Mouse (Mus musculus) hindbrain, embryonic 14.5 days (tissue): ENCODE data around the gene Gja1. TPM values are rescaled to one million over a fixed set of nuclear protein-coding genes. Genes with fewer than 3 reads are reported as not detected.

Experiments
- ATAC-seq: fragments of 200-750 bp; cut with Nextera tagmentation; 2 replicates; pipeline ENCODE4 v1.8.0; 2017; ENCODE audit warnings: moderate number of reproducible peaks, mild to moderate bottlenecking, moderate TSS enrichment, moderate library complexity; ENCODE audit not compliant: low FRiP score
- DNase-seq: peaks from one replicate; pipeline ENCODE4 v3.0.0-alpha.2; 2015; ENCODE audit warnings: low spot score
- H3K27ac ChIP-seq: fragments of 300-500 bp; sonication (generic); 2 replicates; pipeline ENCODE4 v1.5.1; 2014; ENCODE audit warnings: mild to moderate bottlenecking, moderate library complexity
- H3K27me3 ChIP-seq: fragments of 300-500 bp; sonication (generic); 2 replicates; pipeline ENCODE4 v1.6.1; 2014; ENCODE audit warnings: mild to moderate bottlenecking, low read length, mixed read lengths; ENCODE audit not compliant: control insufficient read depth, insufficient read depth
- H3K36me3 ChIP-seq: fragments of 300-500 bp; sonication (generic); replicated peaks from 2 replicates; pipeline ENCODE4 v1.6.1; 2014; ENCODE audit not compliant: control insufficient read depth, insufficient read depth
- H3K4me1 ChIP-seq: fragments of 300-500 bp; sonication (generic); replicated peaks from 2 replicates; pipeline ENCODE4 v1.6.1; 2014; ENCODE audit warnings: antibody characterized with exemption, low read length, mixed read lengths; ENCODE audit not compliant: control insufficient read depth, insufficient read depth
- H3K4me2 ChIP-seq: fragments of 300-500 bp; sonication (generic); replicated peaks from 2 replicates; pipeline ENCODE4 v1.6.1; 2014; ENCODE audit warnings: mild to moderate bottlenecking, moderate library complexity
- H3K4me3 ChIP-seq: fragments of 300-500 bp; sonication (generic); replicated peaks from 2 replicates; pipeline ENCODE4 v1.5.1; 2014; ENCODE audit warnings: mild to moderate bottlenecking, low read length
- H3K9ac ChIP-seq: fragments of 300-500 bp; sonication (generic); 2 replicates; pipeline ENCODE4 v1.6.1; 2014
- H3K9me3 ChIP-seq: fragments of 300-500 bp; sonication (generic); 2 replicates; pipeline ENCODE4 v1.6.1; 2016; ENCODE audit warnings: low read length; ENCODE audit not compliant: control insufficient read depth
- WGBS: fragments of 180-500 bp; shearing (Covaris S2); extraction: QIAGEN DNeasy Blood & Tissue Kit; methylation state at CpG from one replicate; pipeline ENCODE4 v1.1.7; 2014; 5-methylcytosine and 5-hydroxymethylcytosine counted together
- polyA plus RNA-seq: library from polyadenylated mRNA; unstranded; fragments of >200 nt; fragmentation: Nextera tagmentation; extraction: Ambion mirVana; gene quantifications from 2 replicates; pipeline ENCODE4 v1.2.1, GENCODE M21; 2014

The Gja1 gene
- polyA plus RNA-seq, 1 experiment from 2014 or later = 103 TPM

DNA sequence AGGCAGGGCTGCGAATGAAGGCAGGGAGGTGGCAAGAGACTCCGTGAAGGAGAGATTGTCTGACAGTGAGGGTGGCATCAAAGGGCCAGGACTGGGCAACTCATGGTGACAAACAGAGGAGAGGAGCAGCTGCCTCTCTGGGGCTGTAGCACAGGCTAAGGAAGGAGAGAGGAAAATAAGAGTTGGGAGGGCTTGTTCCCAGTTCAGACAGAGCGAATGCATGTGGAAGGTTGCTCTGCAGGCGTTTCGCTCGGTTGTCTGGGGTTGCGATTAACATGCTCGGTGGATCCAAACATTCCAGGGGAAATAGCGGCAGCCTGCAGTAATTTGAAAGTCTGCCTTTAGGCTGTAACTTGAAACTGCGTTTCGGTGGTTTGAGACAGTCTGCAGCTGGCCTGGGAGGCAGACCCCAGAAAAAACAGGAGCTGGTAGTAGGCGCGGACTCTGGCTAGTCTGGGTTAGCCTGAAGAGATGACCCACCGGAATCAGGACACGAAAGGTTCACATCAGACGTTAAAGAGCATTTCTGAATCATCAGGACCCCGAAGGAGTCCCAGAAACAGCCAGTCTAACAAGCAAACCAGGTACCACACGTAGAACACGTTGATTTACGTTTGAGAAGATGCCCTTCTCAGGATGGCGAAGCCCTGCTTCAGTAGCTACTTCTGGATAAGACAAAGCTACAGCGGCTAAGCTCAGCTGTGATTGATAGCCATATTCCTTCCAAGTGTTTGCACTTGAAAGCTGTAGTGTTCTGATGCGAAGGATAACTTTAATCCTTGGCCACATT is 54.7 kb downstream of the Gja1 start:
- peak overlapping the region; percentile 67 for H3K27ac ChIP-seq

GRCm38 (mm10) chr10:56432390-56432709 is 55.2 kb downstream of the Gja1 start:
- Histone ChIP-seq H3K27me3 (no peaks in the 10 kb centered on the region), H3K27ac (no peak overlapping the region), H3K9me3 (no peaks in the 10 kb centered on the region), H3K4me2 (peak overlapping the region; percentile 50), H3K9ac (no peak overlapping the region), H3K36me3 (no peaks in the 10 kb centered on the region), H3K4me1 (0 out of 2 replicates have a peak, but pooled peaks cover 5% of the 10 kb centered on the region), H3K4me3 (no peak overlapping the region)
- 81% methylated on average over 6 of the region's 6 CpGs for WGBS
- DNase-seq (no peak), ATAC-seq (no peak)

More for the DNA sequence above, 54.7 kb downstream of the Gja1 start:
- WGBS = 21% methylated on average over 23 of the region's 23 CpGs
- Histone ChIP-seq H3K9ac (peak overlapping the region; percentile 55), H3K9me3 (no peaks in the 10 kb centered on the region), H3K4me1 (0 out of 2 replicates have a peak, but pooled peaks cover 5% of the 10 kb centered on the region), H3K27me3 (no peaks in the 10 kb centered on the region), H3K4me3 (peak overlapping the region; percentile 19), H3K4me2 (peak overlapping the region; percentile 50), H3K36me3 (no peaks in the 10 kb centered on the region)
- peak; percentile 72 for ATAC-seq
- DNase-seq = peak; percentile 58

- no peaks in the 10 kb centered on the region for H3K9me3 ChIP-seq
- H3K27ac ChIP-seq = no peak overlapping the region
- H3K27me3 ChIP-seq = no peaks in the 10 kb centered on the region
- H3K9ac ChIP-seq = no peak overlapping the region
- ATAC-seq = no peak
- no peak overlapping the region for H3K4me3 ChIP-seq
- H3K36me3 ChIP-seq = no peaks in the 10 kb centered on the region
- H3K4me2 ChIP-seq = no peak overlapping the region
- DNase-seq = no peak
- 0 out of 2 replicates have a peak, but pooled peaks cover under 1% of the 10 kb centered on the region for H3K4me1 ChIP-seq
- 92% methylated on average over 11 of the region's 11 CpGs for WGBS
Observed at GRCm38 (mm10) chr10:56437290-56437689, 60.2 kb downstream of the Gja1 start.

DNA sequence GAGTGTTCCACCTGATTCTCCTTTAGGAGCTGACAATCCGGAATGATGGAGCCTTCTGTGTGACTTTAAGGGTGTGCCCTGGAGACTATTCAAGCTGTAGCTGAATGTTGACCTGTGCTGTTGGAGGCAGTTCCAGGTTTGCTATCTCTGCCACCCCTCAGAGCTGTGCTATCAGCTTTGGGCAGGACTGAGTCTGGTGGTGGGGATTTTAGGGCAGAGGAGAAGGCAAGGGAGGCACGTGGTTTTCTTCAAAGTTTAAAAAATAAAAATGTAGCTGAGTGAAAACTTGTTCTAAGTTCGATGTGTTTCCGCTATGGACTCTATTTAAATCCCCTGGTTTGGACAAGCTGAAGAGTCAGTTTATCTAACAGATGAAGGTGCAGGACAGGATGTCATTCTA is 62.5 kb downstream of the Gja1 start:
- Histone ChIP-seq H3K9me3 (no peaks in the 10 kb centered on the region), H3K9ac (no peak overlapping the region), H3K27ac (no peak overlapping the region), H3K4me3 (no peak overlapping the region), H3K36me3 (no peaks in the 10 kb centered on the region), H3K4me1 (no peaks in the 10 kb centered on the region), H3K4me2 (no peak overlapping the region), H3K27me3 (no peaks in the 10 kb centered on the region)
- DNase-seq = no peak
- ATAC-seq = no peak
- WGBS = 91% methylated on average over 4 of the region's 4 CpGs

- WGBS = 92% methylated on average over 2 of the region's 2 CpGs
- DNase-seq (no peak), ATAC-seq (no peak)
- Histone ChIP-seq H3K4me1 (no peaks in the 10 kb centered on the region), H3K36me3 (no peaks in the 10 kb centered on the region), H3K27me3 (no peaks in the 10 kb centered on the region), H3K9ac (no peak overlapping the region), H3K27ac (no peak overlapping the region), H3K4me2 (no peak overlapping the region), H3K4me3 (no peak overlapping the region), H3K9me3 (no peaks in the 10 kb centered on the region)
Observed at GRCm38 (mm10) chr10:56444457-56444856, 67.3 kb downstream of the Gja1 start.

GRCm38 (mm10) chr10:56449030-56449429 is 71.9 kb downstream of the Gja1 start:
- no peak overlapping the region for H3K4me2 ChIP-seq
- ATAC-seq = no peak
- no peak overlapping the region for H3K27ac ChIP-seq
- 93% methylated on average over 4 of the region's 4 CpGs for WGBS
- no peaks in the 10 kb centered on the region for H3K4me1 ChIP-seq
- no peak for DNase-seq
- no peak overlapping the region for H3K9ac ChIP-seq
- no peaks in the 10 kb centered on the region for H3K9me3 ChIP-seq
- H3K4me3 ChIP-seq = no peak overlapping the region
- no peaks in the 10 kb centered on the region for H3K27me3 ChIP-seq
- no peaks in the 10 kb centered on the region for H3K36me3 ChIP-seq

Other genes starting within 250 kb of the Gja1 start
- 3.2 and 3.8 TPM in 2 replicates for gene Tbc1d32, start 148.6 kb upstream of the Gja1 start, polyA plus RNA-seq